Mouse (Mus musculus) lung, adult 18-20 months (tissue): ENCODE data around the gene Bricd5.
"Not testable (repeated sequence)": the region's sequence is repeated elsewhere in the genome, so short reads cannot be mapped to it uniquely, and the experiment has no call there.

Experiments used
- DNase-seq, 2 experiments: peaks; one replicate each; pipeline ENCODE4 v3.0.0; 2022; ENCODE audit warnings: mixed read lengths in 2 of 2

Bricd5 gene

GRCm38 (mm10) chr17:24473612-24474275, at the start of gene Bricd5:
Bricd5 (plus strand) TSS chr17:24473884.
- DNase-seq = no peak

GRCm38 (mm10) chr17:24424489-24424888, 49.2 kb upstream of the Bricd5 start:
- DNase-seq = no peak

GRCm38 (mm10) chr17:24425326-24425725, 48.4 kb upstream of the Bricd5 start:
- not testable (repeated sequence) for DNase-seq

DNA sequence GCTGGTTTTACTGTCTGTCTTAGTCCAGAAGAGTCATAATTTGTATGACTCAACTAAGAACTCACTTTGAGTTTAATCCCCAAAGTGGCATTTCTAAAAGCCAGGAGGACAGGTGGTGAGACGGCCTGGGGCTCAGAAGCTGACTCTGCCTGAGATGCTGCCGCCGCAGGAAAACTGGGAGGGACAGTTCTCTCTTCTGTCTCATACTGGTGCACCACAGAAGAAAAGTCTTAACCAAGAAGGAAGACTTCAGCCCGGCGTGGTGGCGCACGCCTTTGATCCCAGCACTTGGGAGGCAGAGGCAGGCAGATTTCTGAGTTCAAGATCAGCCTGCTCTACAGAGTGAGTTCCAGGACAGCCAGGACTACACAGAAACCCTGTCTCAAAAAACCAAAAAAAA, 47.8 kb upstream of the Bricd5 start:
- DNase-seq = no peak

DNA sequence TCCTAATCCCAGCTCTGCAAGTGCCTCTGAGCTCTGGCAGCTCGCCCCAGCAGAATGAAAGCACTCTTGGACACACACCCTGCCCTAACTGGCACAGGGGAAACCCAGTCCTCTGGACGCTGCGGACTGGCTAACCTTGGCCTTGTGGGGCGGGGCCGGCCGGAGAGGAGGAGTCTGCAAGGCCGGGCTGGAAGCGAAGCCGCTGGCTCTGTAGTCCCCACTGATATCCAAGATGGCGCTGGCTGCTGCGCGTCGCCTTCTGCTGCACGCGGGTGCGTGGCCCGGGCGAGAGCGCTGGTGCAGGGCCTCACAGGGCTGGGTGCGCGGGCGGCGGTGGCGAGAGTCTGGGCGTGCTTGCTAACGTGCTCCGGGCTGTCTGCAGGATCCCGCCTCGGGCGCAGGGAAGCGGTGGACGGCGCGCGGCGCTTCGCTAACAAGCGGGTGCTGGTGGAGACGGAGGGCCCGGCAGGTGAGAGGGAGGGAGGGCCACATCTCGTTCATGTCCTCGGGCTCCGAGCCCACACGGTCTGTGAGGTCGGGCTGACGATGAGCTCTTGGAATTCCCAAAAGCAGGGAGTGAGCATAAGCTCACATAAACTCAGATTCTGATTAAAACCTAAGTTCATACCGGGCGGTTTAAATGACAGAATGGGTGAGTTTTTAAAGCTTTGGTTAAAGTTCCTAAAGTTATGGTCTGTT, 47.1 kb upstream of the Bricd5 start, which contains the start of gene Eci1:
Gene Eci1, plus strand, starts transcription at position 171 of the 699 bp plus-strand sequence.
- peak; percentile 98 to 99 for DNase-seq

- DNase-seq = no peak
Observed at GRCm38 (mm10) chr17:24427170-24427557, 46.5 kb upstream of the Bricd5 start.

GRCm38 (mm10) chr17:24429201-24429983, 44.3 kb upstream of the Bricd5 start:
- no peak for DNase-seq

DNA sequence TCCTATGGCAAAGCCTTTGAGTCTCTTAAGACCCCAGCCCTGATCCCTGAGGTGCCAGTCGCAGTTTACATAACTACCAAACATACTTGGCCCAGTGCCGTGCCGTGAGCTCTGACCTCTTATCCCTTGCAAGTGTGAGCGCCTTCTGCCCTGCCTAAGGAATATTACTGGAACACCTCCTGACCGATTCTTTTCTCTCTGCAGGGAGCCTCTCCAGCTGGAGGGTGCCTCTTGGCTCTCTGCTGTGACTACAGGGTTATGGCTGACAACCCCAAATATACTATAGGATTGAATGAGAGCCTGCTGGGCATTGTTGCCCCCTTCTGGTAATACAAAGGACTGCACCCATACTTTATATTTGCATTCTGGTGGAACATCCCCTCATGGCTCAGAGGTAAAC, 36.7 kb upstream of the Bricd5 start:
- no peak for DNase-seq

GRCm38 (mm10) chr17:24440377-24440776, 33.3 kb upstream of the Bricd5 start:
- DNase-seq = no peak

- no peak for DNase-seq
Observed at GRCm38 (mm10) chr17:24441148-24441547, 32.5 kb upstream of the Bricd5 start.

GRCm38 (mm10) chr17:24442107-24442506, 31.6 kb upstream of the Bricd5 start:
- DNase-seq = peak in 1 of 2 experiments; percentile 25

GRCm38 (mm10) chr17:24442632-24443155, 31.0 kb upstream of the Bricd5 start, which contains the start of gene Dnase1l2:
Dnase1l2 (minus strand) TSS chr17:24443105.
- no peak for DNase-seq

DNA sequence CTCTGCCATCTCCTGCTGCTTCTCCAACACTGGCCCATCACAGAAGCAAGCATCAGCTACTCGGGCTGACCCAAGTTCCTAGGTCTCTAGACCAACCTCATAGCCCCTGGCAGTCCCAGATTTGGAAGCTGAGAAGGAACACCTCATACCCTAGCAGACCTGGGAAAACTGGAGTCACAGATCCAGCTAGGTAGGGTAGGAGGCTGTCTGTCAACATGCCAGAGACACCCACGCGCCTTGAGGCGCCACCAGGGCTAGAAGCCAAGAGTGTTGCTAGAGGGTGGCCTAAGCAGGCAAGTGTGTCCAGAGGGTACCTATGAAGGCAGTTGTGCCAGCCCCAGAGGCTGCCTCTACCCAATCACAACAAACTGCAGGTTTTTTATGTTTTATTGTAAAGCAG, 30.3 kb upstream of the Bricd5 start:
- no peak for DNase-seq

- DNase-seq = no peak
Observed at GRCm38 (mm10) chr17:24446590-24446989, 27.1 kb upstream of the Bricd5 start.

DNA sequence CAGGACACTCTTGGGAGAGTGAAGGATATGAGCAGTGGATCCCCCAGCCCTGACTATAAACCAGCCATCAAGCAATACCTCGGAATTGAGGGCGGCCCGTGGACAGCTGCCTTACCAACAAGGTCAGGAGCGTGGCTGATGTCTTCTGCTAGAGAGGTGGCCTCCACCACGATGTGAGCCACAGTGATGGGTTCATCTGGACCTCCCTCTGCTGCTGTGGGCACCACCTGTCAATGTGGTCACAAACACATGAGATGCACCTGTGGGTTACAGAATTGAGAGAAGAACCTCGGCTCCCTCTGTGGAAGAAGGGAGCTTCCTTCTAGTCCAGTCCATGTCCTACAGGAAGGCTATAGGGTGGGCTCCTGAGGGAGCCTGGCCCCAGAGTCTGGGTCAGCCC, 24.2 kb upstream of the Bricd5 start:
- no peak for DNase-seq

DNA sequence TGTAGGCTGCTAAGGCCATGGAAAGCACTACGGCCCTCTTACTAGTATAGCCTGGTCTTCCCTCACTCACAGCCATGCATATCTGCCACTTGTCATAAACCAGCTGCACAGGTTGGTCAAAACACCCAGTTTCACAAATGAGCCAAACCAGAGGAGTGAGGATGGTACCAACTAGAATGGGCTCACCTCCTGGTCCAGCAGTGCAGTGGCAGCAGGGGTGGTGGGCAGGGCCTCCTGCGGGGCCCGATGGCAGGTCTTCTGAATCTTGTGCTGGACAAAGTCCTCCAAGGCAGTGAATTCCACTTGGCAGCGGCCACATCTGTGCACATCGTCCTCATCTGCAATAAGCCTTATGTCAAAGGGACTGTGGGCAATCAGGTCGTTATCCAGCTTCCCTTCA, 22.5 kb upstream of the Bricd5 start:
- no peak for DNase-seq

- DNase-seq = no peak
Observed at GRCm38 (mm10) chr17:24453372-24453771, 20.3 kb upstream of the Bricd5 start.

- DNase-seq = no peak
Observed at GRCm38 (mm10) chr17:24454218-24454755, 19.4 kb upstream of the Bricd5 start.

DNA sequence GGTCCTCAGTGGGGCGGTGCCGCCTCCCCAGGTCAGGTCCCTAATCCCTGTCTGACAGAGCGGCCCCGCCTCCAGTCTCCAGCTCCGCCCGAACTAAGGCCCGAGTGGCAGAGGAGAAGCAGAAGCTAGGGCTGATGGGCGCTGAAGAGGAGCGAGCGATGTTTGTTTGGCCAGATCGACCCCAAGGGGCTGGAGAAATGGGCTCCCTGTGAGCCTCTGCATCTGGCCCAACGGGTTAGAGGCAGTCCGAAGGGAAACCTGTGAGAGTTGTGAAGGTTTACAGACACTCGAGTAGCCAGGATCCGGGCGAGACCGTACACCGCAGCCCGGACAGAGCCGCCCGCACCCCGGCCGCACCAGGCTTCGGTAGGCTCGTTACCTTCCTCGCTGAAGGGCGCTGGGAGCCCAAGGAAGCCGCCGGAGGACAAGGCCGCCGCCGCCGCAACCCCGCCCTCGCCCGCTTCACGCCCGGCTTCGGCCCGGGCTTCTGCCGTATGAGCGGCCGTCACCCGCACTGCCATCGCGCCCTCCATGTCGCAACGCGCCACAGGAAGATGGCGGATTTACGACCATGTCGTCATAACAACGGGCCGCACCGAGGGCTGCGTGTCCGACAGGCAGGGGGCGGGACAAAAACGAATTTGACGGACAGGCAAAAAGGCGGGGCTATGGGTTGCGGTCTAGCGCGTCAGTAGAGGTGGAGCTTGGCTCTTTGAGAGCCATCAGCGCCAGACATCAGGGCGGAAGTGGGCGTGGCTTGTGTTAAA, 18.7 kb upstream of the Bricd5 start:
- DNase-seq = peak; percentile 99 to 100

- not testable (repeated sequence) for DNase-seq
Observed at GRCm38 (mm10) chr17:24455523-24456206, 18.0 kb upstream of the Bricd5 start.

- DNase-seq = no peak
Observed at GRCm38 (mm10) chr17:24461580-24461979, 12.1 kb upstream of the Bricd5 start.

- DNase-seq = no peak
Observed at GRCm38 (mm10) chr17:24462932-24463331, 10.8 kb upstream of the Bricd5 start.
